Mouse (Mus musculus) neural tube, embryonic 11.5 days (tissue): Measurements from ENCODE around the gene Rspo3. TPM values are rescaled to one million over a fixed set of nuclear protein-coding genes. Genes with fewer than 3 reads are reported as not detected.

Experiments
- ATAC-seq: fragments of 200-750 bp; cut with Nextera tagmentation; 2 replicates; pipeline ENCODE4 v1.8.0; 2017; ENCODE audit warnings: moderate number of reproducible peaks, mild to moderate bottlenecking, moderate TSS enrichment, moderate library complexity; ENCODE audit not compliant: insufficient read depth, low FRiP score, low TSS enrichment
- DNase-seq: peaks from one replicate; pipeline ENCODE4 v3.0.0-alpha.2; 2015; ENCODE audit warnings: low spot score
- H3K27ac ChIP-seq: fragments of 300-500 bp; sonication (generic); 2 replicates; pipeline ENCODE4 v1.5.1; 2014; ENCODE audit warnings: low read depth, mild to moderate bottlenecking, low read length
- H3K27me3 ChIP-seq: fragments of 300-500 bp; sonication (generic); 2 replicates; pipeline ENCODE4 v1.6.1; 2014; ENCODE audit warnings: mild to moderate bottlenecking, low read length, mixed read lengths; ENCODE audit not compliant: control insufficient read depth, insufficient read depth
- H3K36me3 ChIP-seq: fragments of 300-500 bp; sonication (generic); 2 replicates; pipeline ENCODE4 v1.6.1; 2014; ENCODE audit warnings: mild to moderate bottlenecking, low read length, moderate library complexity, mixed read lengths; ENCODE audit not compliant: control insufficient read depth, insufficient read depth
- H3K4me1 ChIP-seq: fragments of 300-500 bp; sonication (generic); 2 replicates; pipeline ENCODE4 v1.6.1; 2014; ENCODE audit warnings: low read length, mixed read lengths; ENCODE audit not compliant: control insufficient read depth, insufficient read depth
- H3K4me2 ChIP-seq: fragments of 300-500 bp; sonication (generic); 2 replicates; pipeline ENCODE4 v1.6.1; 2014; ENCODE audit warnings: low read depth, mild to moderate bottlenecking, moderate library complexity
- H3K4me3 ChIP-seq: fragments of 300-500 bp; sonication (generic); 2 replicates; pipeline ENCODE4 v1.5.1; 2014; ENCODE audit warnings: low read depth, low read length
- H3K9ac ChIP-seq: fragments of 300-500 bp; sonication (generic); 2 replicates; pipeline ENCODE4 v1.6.1; 2014; ENCODE audit warnings: mild to moderate bottlenecking, low read length
- H3K9me3 ChIP-seq: fragments of 300-500 bp; sonication (generic); 2 replicates; pipeline ENCODE4 v1.6.1; 2016; ENCODE audit warnings: low read length; ENCODE audit not compliant: control insufficient read depth
- WGBS: fragments of 180-500 bp; shearing (Covaris S2); extraction: QIAGEN DNeasy Blood & Tissue Kit; methylation state at CpG from one replicate; pipeline ENCODE4 v1.1.7; 2014; 5-methylcytosine and 5-hydroxymethylcytosine counted together
- polyA plus RNA-seq: library from polyadenylated mRNA; unstranded; fragments of >200 nt; fragmentation: Nextera tagmentation; extraction: Ambion mirVana; gene quantifications from 2 replicates; pipeline ENCODE4 v1.2.1, GENCODE M21; 2014

The Rspo3 gene
- polyA plus RNA-seq, 1 experiment from 2014 or later, result 6.9 TPM

- no peak for ATAC-seq
- no peaks in the 10 kb centered on the region for H3K9me3 ChIP-seq
- DNase-seq, result no peak
- no peaks in the 10 kb centered on the region for H3K27me3 ChIP-seq
- H3K4me1 ChIP-seq, result no peaks in the 10 kb centered on the region
- WGBS, result 79% methylated on average over 8 of the region's 8 CpGs
- H3K4me2 ChIP-seq, result no peak overlapping the region
- H3K9ac ChIP-seq, result no peak overlapping the region
- H3K4me3 ChIP-seq, result no peak overlapping the region
- H3K36me3 ChIP-seq, result no peaks in the 10 kb centered on the region
- H3K27ac ChIP-seq, result no peak overlapping the region
These were observed 132.9 kb downstream of the Rspo3 start for GRCm38 (mm10) chr10:29402656-29403268.

Other genes with a start within 250 kb of the Rspo3 start
- gene Echdc1, start 222.7 kb downstream of the Rspo3 start, polyA plus RNA-seq, result 24.8 and 32.0 TPM in 2 replicates
- 66.5 and 75.4 TPM in 2 replicates for gene Rnf146, start 173.4 kb downstream of the Rspo3 start, polyA plus RNA-seq